Mouse (Mus musculus) urinary bladder, postnatal 14 days (tissue): ENCODE measurements around the gene Rasa2.
A peak's percentile ranks its signal among the peaks of the same experiment; 100 is the strongest.
"Not testable (repeated sequence)": the region's sequence is repeated elsewhere in the genome, so short reads cannot be mapped to it uniquely, and the experiment has no call there.

ENCODE experiments used
- DNase-seq: peaks from one replicate; pipeline ENCODE4 v3.0.0; 2021; ENCODE audit warnings: low spot score

The Rasa2 gene

DNA sequence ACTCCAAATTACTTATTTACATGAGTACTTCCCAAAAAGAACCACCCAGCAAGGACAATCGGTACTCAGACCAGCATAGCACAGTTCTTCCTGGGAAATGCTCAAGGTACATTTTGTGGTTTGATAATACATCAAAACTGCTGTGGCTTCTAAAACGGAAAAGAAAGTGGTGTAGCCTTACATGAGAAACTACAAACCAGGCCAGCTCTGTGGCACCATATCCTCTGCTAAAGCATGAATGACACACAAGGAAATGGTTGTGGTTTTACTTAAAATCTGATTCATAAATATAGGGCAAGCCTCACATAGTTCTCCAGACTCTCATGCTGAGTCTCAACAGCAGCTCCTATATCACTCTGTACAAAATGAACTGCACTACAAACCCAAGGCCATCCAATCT, 48.3 kb downstream of the Rasa2 start:
- DNase-seq = no peak

- DNase-seq = no peak
Measured at GRCm38 (mm10) chr9:96578190-96578589, 53.2 kb downstream of the Rasa2 start.

GRCm38 (mm10) chr9:96577674-96578073, 53.7 kb downstream of the Rasa2 start:
- DNase-seq = no peak

GRCm38 (mm10) chr9:96573252-96573651, 58.2 kb downstream of the Rasa2 start:
- DNase-seq = no peak

DNA sequence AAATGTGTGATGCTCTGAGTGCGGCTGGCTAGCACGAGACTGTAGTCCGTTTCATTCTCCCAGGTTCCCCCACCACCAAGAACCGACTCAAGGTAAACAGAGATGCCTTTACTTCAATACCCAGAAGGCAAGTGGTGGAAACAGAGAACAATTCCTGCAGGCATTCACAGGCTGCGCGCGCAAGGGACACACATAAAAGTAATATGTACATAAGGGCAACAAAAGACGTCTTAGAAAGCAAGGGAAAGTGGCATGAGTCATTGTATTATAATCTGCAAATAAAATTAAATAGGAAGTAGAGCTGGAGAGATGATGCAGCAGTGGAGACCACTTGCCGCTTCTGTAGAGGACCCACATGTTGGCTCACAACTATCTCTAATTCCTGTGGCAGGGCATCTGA, 58.7 kb downstream of the Rasa2 start:
- no peak for DNase-seq

- no peak for DNase-seq
Measured at GRCm38 (mm10) chr9:96566470-96566996, 64.9 kb downstream of the Rasa2 start.

GRCm38 (mm10) chr9:96563501-96563900, 67.9 kb downstream of the Rasa2 start:
- DNase-seq = no peak

GRCm38 (mm10) chr9:96559148-96559547, 72.3 kb downstream of the Rasa2 start:
- no peak for DNase-seq

DNA sequence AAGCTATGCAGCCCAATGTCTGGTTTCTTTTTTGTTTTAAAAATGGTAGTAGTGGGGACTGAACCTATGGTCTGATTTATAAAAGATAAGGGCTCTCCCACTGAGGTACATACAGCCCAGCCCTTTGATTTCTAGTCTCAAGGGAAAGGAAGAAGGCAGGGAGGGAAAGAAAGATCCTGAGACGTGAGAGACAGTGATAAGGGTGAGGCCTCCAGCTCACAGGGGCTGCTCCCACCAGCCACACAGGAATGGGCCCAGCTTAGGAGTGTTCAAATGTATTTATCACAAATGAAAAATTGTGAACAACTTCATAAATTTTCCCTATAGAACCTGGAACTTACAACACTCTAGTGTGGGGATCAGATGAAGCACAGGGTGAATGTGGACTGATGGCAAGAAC, 72.8 kb downstream of the Rasa2 start:
- DNase-seq = no peak

DNA sequence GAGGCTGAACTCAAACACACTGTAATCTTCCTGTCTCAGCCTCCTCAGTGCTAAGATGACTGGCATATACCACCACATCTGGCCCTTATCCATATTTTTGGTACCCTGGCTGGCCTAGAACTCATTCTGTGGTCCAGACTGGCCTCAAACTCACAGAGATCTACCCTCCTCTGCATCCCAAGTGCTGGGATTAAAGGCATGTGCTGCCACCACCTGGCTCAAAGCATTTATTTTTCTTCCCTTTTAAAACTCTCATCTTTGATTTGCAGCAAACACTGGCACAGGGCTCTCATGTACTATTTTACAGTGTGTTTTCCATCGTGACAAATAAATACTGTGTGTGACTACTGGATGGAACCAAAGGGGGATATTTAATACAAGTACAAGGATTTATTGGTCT, 77.3 kb downstream of the Rasa2 start:
- no peak for DNase-seq

- DNase-seq = no peak
Measured at GRCm38 (mm10) chr9:96545410-96545809, 86.0 kb downstream of the Rasa2 start.

DNA sequence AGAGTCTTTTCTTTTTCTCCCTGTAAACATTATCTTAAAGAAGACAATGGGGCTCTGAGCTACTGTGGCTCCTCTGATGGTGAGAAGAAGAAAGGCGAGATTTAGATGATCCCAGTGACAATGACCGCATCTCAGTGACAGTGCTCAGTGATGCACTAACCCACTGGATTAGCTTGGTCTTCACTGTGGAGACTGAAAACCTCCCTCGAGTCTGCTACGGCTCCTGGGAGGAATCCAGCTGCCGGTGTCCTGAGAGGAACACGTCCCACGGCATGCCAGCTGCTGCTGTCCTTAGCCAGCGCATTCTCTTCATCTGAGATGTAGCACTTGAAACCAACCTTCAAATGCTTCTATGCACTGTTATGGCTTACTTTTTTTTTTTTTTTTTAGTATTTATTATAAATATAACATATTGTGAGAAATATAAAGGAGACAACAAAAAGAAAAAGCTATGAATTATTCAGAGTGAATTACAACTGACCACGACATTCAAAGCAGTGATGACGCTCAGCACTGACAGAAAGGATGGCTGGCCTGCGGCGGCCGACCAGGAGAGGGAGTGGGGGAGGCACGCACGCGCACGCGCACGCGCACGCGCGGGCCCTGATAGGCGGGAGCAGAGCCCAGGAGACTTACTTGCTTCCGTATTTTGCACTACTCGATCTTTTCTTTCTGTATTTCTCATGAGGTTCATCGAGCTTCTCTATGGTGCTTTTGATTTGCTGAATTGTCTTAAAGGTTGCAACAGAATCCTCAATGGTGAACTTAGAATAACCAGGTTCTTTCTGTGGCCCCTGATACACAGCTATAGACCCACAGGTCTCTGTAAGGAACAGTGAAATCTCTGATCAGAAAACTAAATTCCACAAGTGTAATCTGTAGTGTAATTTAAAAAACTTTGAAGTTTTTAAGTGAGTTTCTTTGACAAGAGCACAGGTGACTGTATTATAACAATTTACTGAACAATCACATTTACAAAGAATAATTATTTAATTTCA, 87.5 kb downstream of the Rasa2 start:
- DNase-seq = peak; percentile 54

- DNase-seq = no peak
Measured at GRCm38 (mm10) chr9:96538916-96539315, 92.5 kb downstream of the Rasa2 start.

DNA sequence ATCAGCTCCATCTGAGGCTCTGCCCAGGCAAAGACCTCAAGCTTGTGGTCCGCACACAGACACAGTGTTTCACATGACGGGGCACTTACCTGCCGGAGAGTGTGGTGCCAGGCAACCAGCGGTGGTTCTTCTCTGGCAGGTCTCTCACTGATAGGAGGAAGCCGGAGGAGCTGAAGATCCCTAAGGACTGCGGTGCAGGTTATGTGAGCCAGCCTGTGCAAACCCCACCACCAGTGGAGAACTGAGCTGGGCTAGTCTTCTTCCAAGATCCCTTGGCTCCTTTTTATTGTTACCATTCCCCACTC, 93.8 kb downstream of the Rasa2 start:
- DNase-seq = no peak

DNA sequence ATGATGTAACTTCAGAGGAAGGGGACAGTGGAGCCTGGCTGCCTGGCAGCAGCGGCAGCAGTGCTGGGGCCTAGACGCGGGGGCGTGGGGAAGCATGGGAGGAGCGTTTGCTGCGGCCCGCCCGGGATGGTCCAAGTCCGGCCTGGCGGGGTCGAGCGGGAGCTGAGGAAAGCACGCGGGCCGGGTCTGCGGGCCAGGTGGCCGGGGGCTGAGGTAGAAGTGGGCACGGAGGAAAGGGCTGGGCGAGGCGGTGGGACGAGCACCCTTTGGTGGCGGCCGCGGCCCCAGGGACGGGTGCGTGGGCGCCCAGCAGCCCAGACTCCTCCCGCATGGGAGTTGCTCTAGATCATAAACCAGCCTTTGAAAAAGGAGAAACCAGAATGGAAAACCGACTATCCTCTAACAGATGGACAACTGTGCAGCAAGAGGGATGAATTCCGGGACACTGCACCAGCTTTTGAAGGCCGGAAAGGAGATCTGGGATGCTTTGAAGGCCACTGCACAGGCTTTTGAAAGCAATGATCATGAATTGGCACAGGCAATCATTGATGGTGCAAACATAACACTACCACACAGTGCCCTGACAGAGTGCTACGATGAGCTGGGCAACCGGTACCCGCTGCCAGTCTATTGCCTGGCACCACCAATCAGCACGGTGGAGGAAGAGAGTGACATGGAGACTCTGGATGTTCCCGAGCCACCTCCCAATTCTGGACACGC, 94.4 kb downstream of the Rasa2 start:
- DNase-seq = peak; percentile 50

DNA sequence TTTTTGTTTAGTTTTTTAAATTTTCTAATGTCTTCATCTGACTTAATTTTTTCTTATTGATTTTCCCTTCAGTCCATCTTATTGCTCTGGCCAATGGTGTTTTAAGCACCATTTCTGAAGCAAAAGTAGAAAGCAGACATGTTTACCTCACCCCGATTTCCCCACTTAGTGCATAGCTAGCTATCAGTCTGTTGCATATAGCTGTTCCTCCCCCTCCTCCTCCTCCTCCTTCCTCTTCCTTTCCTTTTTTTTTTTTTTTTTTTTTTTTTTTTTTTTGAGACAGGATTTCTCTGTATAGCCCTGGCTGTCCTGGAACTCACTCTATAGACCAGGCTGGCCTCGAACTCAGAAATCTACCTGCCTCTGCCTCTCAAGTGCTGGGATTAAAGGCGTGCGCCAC, 95.3 kb downstream of the Rasa2 start:
- not testable (repeated sequence) for DNase-seq

DNA sequence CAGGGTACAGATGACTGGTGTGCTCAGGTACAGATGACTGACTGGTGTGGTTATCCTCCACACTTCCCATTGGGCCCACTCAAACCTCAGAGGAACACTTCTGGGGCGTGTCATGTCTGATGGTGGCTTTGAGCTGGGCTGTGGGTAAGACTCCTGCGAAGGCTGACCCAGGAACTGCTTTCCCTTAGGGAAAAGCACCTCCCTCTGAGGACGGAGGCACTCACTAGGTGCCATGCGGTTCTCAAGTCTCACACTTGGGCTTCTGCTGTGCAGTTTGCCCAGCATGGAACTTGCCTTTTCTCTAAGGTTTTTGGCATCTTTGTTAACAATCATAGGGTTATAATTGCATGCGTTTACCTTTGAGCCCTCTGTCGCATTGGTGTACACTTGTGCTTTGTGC, 96.0 kb downstream of the Rasa2 start:
- no peak for DNase-seq

DNA sequence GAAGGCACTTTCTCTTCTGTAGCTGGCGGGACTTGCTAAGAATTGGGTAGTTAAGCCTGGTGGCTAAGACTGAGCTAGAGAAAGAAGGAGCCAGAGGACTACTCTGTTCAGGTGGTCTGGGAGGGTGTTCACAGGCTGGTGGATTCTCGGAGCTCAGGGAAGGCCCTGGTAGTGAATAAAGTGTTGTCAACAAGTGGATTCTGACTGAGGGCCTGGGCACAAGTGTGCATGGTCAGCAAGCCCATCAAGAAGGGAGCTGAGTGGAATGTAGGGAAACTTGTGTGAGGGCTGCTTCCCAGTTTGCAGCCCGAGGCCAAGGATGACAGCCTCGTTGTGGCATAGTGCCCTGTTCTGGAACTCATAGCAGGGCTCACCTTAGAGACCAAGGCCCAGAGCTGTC, 97.2 kb downstream of the Rasa2 start:
- DNase-seq = no peak

- DNase-seq = no peak
Measured at GRCm38 (mm10) chr9:96533476-96533875, 97.9 kb downstream of the Rasa2 start.

DNA sequence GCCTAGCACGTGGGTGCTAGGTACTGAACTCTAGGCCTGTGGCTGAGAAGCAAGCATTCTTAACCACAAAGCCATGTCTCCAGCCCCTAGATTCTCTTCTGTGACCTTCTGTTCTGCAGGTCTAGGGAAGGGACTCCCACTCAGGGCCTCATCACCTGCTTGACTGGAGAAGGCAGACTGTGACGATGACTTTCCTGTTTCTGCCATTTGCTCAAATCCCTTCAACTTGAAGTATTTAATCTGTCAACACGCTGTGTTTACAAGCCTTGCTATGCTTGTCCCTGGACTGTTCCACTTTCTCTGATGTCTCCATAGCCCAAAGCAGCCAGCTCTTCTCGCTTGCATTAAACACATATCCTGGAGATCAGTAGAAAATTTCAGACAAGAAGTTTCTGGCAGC, 98.9 kb downstream of the Rasa2 start:
- no peak for DNase-seq

DNA sequence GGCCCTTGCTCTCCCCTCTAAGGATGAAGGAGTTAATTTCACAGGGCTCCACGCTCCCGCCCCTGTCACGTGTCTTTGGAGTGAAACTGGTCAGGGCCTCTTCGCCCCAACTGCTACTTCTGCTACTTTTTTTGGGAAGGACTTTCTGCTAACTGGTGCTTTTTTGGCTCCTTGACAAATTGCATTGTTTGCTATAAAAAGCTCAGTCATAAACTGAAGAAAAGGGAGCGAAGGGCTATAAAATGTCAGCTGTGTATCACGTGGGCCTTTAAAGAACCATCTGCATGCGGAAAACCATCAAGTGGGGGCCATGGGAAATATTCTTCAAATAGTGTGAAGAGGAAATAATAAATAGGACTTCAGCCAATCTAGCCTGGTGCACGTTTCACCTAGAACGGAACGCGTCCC, 100.7 kb downstream of the Rasa2 start:
- peak; percentile 41 for DNase-seq

DNA sequence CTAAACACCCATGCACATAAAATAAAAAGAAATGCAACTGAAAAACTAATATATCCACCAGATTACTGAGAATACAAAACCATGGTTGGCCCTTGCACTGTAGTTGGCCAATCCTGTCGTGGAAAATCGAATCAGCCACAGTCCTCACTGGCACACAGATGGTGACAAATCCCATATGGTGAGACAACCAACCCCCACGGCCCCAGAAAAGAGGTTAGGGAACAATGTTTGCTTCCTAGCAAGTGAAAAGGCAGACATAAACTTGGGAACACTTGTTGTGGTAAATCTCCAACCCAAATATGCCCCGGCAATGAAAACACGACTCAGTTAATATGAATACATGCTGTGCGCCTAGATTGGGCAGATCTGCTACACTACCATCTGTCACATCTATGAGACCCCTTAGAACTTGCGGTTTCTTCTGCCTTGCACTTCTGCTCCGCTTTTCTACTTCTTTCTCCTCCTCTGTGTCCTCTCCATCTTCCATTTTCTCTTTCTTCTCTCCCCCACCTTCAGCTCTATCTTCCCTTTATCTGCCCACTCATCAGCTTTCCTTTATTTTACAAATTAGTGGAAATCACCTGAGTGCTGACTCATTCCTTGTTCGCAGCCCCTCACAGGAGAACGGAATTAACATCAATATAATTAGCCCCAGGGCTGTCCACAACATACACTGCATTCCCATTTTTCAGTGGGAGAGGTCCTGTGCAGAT, 101.3 kb downstream of the Rasa2 start:
- DNase-seq = no peak

- DNase-seq = no peak
Measured at GRCm38 (mm10) chr9:96526011-96526410, 105.4 kb downstream of the Rasa2 start.
